Mouse (Mus musculus): ENCODE measurements around the gene Tspoap1.

DNA sequence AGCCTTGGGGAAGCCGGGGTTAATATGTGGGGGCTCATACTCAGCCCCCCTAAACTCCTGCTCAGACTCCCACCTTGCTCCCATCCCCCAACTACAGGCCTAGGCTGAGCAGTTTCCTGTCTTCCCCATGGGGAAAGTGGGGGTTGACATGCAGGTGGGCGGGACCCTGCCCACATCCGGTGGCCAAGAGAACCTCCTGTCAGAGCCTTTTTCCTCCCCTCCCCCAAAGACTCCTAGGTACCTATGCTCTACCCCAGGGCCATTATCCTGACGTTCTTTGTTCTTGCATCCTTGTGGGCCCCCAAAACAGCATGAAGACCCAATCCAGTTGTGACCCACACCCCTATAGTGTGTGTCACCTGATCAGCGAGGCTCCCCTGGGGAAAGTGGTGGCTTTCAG lies 5.7 kb upstream of the Tspoap1 start:
- TF ChIP-seq POLR2AphosphoS2 (IDR thresholded peaks at IDR 0.05; ENCODE audit: insufficient read length, low read depth) (no peak), TCF12 (IDR thresholded peaks at IDR 0.05; ENCODE audit: insufficient read depth, poor library complexity, severe bottlenecking) (no peak), USF1 (IDR thresholded peaks at IDR 0.05; ENCODE audit: low read depth) (no peak), POLR2A (IDR thresholded peaks at IDR 0.05; ENCODE audit: insufficient read length, low read depth) (no peak), MAX (IDR thresholded peaks at IDR 0.05; ENCODE audit: low read depth) (no peak), MYOG (IDR thresholded peaks at IDR 0.05; ENCODE audit: control insufficient read depth in 1 of 3, insufficient read depth in 1 of 3, insufficient read length in 2 of 3, low read depth in 2 of 3) (no peak), MYOD1 (IDR thresholded peaks at IDR 0.05; ENCODE audit: control insufficient read depth in 1 of 3, insufficient read length in 2 of 3, low read depth in 2 of 3) (no peak), CEBPB (IDR thresholded peaks at IDR 0.05; ENCODE audit: insufficient read depth, poor library complexity, severe bottlenecking) (no peak), E2F4 (IDR thresholded peaks at IDR 0.05; ENCODE audit: insufficient read depth) (no peak)
